Mouse (Mus musculus) forebrain, postnatal 0 days (tissue): ENCODE data around the gene Apoc4. TPM values are rescaled to one million over a fixed set of nuclear protein-coding genes. Genes with fewer than 3 reads are reported as not detected.

Experiments
- ATAC-seq: fragments of 200-750 bp; cut with Nextera tagmentation; 2 replicates; pipeline ENCODE4 v1.8.0; 2017; ENCODE audit warnings: mild to moderate bottlenecking, moderate library complexity
- DNase-seq: peaks from one replicate; pipeline ENCODE4 v3.0.0-alpha.2; 2015
- H3K27ac ChIP-seq: fragments of 300-500 bp; sonication (generic); 2 replicates; pipeline ENCODE4 v1.5.1; 2014; ENCODE audit warnings: low read depth, mild to moderate bottlenecking, antibody characterized with exemption, low read length, moderate library complexity, mixed read lengths
- H3K27me3 ChIP-seq: fragments of 300-500 bp; sonication (generic); 2 replicates; pipeline ENCODE4 v1.6.1; 2014; ENCODE audit warnings: mild to moderate bottlenecking, low read length, mixed read lengths; ENCODE audit not compliant: insufficient read depth
- H3K36me3 ChIP-seq: fragments of 300-500 bp; sonication (generic); 2 replicates; pipeline ENCODE4 v1.6.1; 2014; ENCODE audit warnings: mild to moderate bottlenecking, moderate library complexity; ENCODE audit not compliant: insufficient read depth
- H3K4me1 ChIP-seq: fragments of 300-500 bp; sonication (generic); 2 replicates; pipeline ENCODE4 v1.6.1; 2014; ENCODE audit warnings: antibody characterized with exemption; ENCODE audit not compliant: insufficient read depth
- H3K4me2 ChIP-seq: fragments of 300-500 bp; sonication (generic); 2 replicates; pipeline ENCODE4 v1.6.1; 2014; ENCODE audit warnings: low read depth, mild to moderate bottlenecking, moderate library complexity
- H3K4me3 ChIP-seq: fragments of 300-500 bp; sonication (generic); 2 replicates; pipeline ENCODE4 v1.5.1; 2014; ENCODE audit warnings: low read depth, low read length, mixed read lengths
- H3K9ac ChIP-seq: fragments of 300-500 bp; sonication (generic); 2 replicates; pipeline ENCODE4 v1.6.1; 2014; ENCODE audit warnings: mild to moderate bottlenecking
- H3K9me3 ChIP-seq: fragments of 300-500 bp; sonication (generic); 2 replicates; pipeline ENCODE4 v1.6.1; 2016; ENCODE audit warnings: low read length
- CTCF ChIP-seq: sonication (generic); IDR thresholded peaks from 2 replicates; pipeline ENCODE4 v1.5.1; 2016; ENCODE audit warnings: antibody characterized with exemption, control low read depth, low read depth
- WGBS: fragments of 180-500 bp; shearing (Covaris S2); extraction: QIAGEN DNeasy Blood & Tissue Kit; methylation state at CpG from one replicate; pipeline ENCODE4 v1.1.7; 2014; 5-methylcytosine and 5-hydroxymethylcytosine counted together
- polyA plus RNA-seq: library from polyadenylated mRNA; unstranded; fragments of >200 nt; fragmentation: Nextera tagmentation; extraction: Ambion mirVana; gene quantifications from 2 replicates; pipeline ENCODE4 v1.2.1, GENCODE M21; 2015
- total RNA-seq: library from RNA; depleted of rRNA; stranded (reverse); fragments of >200 nt; gene quantifications from 2 replicates; pipeline ENCODE4 v1.2.3, GENCODE M21; 2014

Apoc4 gene
- total and polyA plus RNA-seq, 2 experiments from 2014 or later = not detected

DNA sequence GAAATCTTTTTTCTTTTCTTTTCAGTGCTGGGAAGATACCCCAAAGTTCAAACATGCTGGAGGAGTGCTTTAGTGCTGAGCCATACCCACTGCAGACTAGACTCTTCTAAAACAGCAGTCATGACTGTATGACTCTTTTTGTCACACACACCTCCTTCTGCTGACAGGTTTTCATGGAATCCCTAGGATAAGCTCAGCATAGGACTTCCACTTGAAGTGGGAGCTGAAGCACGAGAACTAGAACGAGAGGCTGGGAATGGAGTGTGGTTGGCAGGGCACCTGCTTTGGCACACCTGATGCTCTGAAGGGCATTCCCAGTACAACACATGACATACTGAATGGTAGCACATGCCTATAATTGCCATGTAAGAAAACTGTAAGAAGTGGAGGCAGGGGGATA lies 28.7 kb downstream of the Apoc4 start:
- DNase-seq (no peak), ATAC-seq (no peak)
- H3K9ac ChIP-seq = no peak overlapping the region
- H3K4me3 ChIP-seq = no peak overlapping the region
- peaks cover 62% of the 10 kb centered on the region for H3K36me3 ChIP-seq
- no peak for TF ChIP-seq CTCF
- H3K9me3 ChIP-seq = no peaks in the 10 kb centered on the region
- no peaks in the 10 kb centered on the region for H3K27me3 ChIP-seq
- WGBS = 96% methylated on average over 2 of the region's 2 CpGs
- no peak overlapping the region for H3K27ac ChIP-seq
- H3K4me1 ChIP-seq = no peaks in the 10 kb centered on the region
- H3K4me2 ChIP-seq = no peak overlapping the region

DNA sequence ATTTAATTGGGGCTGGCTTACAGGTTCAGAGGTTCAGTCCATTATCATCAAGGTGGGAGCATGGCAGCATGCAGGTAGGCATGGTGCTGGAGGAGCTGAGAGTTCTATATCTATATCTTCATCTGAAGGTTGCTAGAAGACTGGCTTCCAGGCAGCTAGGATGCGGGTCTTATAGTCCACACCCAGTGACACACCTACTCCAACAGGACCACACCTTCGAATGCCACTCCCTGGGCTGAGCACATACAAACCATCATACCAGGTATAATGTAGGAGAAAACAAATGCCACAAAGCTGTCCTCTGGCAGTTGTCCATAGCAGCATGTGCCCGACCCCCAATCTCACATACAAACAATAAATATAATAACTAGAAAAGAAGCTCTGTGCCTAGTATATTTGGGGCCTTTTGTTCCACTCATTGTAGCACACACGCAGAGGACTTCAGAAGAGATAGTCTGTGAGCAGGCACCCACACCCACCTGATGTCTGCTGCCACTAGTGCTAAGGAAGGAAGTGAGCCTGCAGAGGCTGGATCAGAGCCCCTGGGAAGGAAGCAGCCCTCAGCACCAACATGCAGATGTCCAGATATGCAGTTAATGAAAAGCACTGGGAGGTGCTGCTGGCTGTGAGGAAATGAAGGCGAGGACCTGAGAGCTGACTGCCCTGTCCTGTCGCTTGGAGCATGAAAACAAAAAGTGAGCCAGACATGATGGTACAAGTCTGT lies 30.1 kb downstream of the Apoc4 start:
- no peak for TF ChIP-seq CTCF
- H3K27me3 ChIP-seq = no peaks in the 10 kb centered on the region
- WGBS = 93% methylated on average over 6 of the region's 6 CpGs
- no peak overlapping the region for H3K4me2 ChIP-seq
- no peak overlapping the region for H3K9ac ChIP-seq
- H3K36me3 ChIP-seq = peaks cover 70% of the 10 kb centered on the region
- no peak overlapping the region for H3K27ac ChIP-seq
- H3K9me3 ChIP-seq = no peaks in the 10 kb centered on the region
- DNase-seq (no peak), ATAC-seq (no peak)
- no peaks in the 10 kb centered on the region for H3K4me1 ChIP-seq
- no peak overlapping the region for H3K4me3 ChIP-seq

DNA sequence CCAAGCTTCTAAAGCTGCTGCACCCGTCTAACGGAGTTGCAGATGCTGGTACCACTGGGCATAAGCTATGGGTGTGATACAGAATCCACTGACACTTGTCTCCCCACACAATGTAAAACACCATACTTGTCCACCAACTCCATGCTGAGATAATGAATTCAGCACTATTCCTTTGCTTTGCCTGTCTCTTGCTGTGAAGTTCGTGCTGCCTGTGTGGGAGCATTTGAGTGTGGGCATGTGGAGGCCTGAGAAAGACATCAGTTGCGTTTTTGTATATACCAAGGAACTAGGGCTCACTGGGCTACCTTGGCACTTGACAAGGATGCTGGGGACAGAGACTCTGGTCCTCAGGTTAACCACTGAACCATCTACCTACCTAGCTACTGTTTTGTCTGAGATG lies 40.1 kb downstream of the Apoc4 start:
- Histone ChIP-seq H3K9ac (no peak overlapping the region), H3K4me2 (no peak overlapping the region), H3K27ac (no peak overlapping the region), H3K4me1 (no peaks in the 10 kb centered on the region), H3K36me3 (peaks cover 96% of the 10 kb centered on the region), H3K27me3 (no peaks in the 10 kb centered on the region), H3K4me3 (no peak overlapping the region), H3K9me3 (no peaks in the 10 kb centered on the region)
- TF ChIP-seq CTCF = no peak
- DNase-seq (no peak), ATAC-seq (no peak)
- WGBS = 93% methylated on average over 4 of the region's 4 CpGs

DNA sequence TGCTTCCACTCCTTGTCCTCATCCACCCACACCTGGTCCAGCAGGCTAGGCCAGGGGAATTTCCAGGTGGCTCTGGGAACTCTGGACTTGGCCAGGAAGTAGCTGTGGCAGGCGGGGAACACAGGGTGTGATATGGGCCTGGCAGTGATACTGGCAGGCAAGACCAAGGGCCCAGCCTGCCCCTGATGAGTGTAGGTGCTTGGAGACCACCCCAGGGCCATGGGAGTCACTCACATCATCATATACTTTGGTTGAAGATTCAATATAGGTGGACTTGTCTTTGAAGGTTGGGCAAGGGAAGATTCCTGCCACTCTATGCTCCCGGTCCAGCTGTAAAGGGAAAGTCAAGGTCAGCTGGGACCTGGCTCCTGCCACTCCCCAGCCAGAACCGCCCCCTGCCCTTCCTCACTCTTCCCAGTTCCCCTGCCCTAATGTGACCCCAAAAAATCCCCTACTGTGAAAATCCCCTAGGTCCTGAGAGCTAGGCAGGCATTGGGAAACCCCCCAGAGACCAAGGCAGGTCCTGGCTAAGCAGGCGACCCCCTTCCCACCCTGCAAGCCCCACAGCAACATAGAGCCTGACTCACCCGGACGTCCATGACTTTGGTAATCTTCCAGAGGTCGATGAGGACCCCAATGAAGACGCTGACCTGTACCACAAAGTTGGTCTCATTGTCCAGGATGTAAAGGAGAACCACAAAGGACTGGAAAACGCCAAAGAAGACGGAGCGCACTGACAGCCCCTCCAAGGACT lies 46.0 kb downstream of the Apoc4 start:
- DNase-seq (no peak), ATAC-seq (no peak)
- 92% methylated on average over 11 of the region's 11 CpGs for WGBS

DNA sequence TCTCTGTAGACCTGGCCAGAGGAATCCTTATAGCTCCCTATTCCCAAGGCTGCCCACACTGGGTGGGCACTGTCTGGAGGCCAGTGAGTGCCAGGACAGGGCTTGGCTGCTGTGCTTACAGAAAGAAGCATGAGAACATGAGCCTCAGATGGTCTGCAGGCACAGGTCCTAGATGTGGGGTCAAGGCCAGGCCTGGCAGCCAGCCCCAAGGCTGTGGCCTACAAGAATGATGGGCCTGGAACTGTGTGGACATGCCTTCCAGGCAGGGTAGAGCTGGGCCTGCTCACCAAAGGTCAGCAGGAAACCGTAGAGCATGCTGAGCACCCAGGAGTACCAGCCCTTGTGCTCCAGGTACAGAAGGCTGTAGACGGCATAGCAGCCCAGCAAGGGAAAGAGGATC lies 46.7 kb downstream of the Apoc4 start:
- no peak for TF ChIP-seq CTCF
- DNase-seq (no peak), ATAC-seq (no peak)
- H3K27ac ChIP-seq = no peak overlapping the region
- H3K9me3 ChIP-seq = no peaks in the 10 kb centered on the region
- no peak overlapping the region for H3K4me3 ChIP-seq
- peaks cover 72% of the 10 kb centered on the region for H3K36me3 ChIP-seq
- WGBS = 100% methylated on average over 2 of the region's 2 CpGs
- no peaks in the 10 kb centered on the region for H3K4me1 ChIP-seq
- no peak overlapping the region for H3K9ac ChIP-seq
- no peaks in the 10 kb centered on the region for H3K27me3 ChIP-seq
- no peak overlapping the region for H3K4me2 ChIP-seq

More for the DNA sequence above, 46.0 kb downstream of the Apoc4 start:
- no peaks in the 10 kb centered on the region for H3K4me1 ChIP-seq
- H3K9ac ChIP-seq = no peak overlapping the region
- H3K4me3 ChIP-seq = no peak overlapping the region
- no peak overlapping the region for H3K4me2 ChIP-seq
- no peak overlapping the region for H3K27ac ChIP-seq
- peaks cover 77% of the 10 kb centered on the region for H3K36me3 ChIP-seq
- no peaks in the 10 kb centered on the region for H3K9me3 ChIP-seq
- TF ChIP-seq CTCF = no peak
- H3K27me3 ChIP-seq = no peaks in the 10 kb centered on the region

DNA sequence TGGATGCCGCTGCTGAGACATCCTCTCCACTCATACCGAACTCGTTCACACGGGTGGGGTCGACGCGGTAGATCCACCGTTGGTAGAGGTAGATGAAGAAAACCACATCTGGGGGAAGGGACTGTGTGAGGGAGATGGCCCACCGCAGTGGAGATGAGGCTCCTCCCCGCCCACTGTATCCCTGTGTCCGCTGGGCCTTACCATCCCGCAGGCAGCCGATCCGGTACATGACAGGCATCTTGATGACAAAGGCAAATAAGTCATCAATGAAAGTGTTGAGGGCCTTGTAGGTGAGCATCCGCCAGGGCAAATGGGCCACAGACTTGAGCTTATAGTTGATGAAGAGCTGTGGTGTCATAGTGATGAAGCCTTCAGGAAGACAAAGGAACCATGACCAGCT lies 47.4 kb downstream of the Apoc4 start:
- no peak overlapping the region for H3K9ac ChIP-seq
- H3K4me1 ChIP-seq = no peaks in the 10 kb centered on the region
- H3K27me3 ChIP-seq = no peaks in the 10 kb centered on the region
- no peak for TF ChIP-seq CTCF
- DNase-seq (no peak), ATAC-seq (no peak)
- H3K27ac ChIP-seq = no peak overlapping the region
- no peak overlapping the region for H3K4me3 ChIP-seq
- peaks cover 65% of the 10 kb centered on the region for H3K36me3 ChIP-seq
- H3K9me3 ChIP-seq = no peaks in the 10 kb centered on the region
- no peak overlapping the region for H3K4me2 ChIP-seq
- 96% methylated on average over 15 of the region's 15 CpGs for WGBS

DNA sequence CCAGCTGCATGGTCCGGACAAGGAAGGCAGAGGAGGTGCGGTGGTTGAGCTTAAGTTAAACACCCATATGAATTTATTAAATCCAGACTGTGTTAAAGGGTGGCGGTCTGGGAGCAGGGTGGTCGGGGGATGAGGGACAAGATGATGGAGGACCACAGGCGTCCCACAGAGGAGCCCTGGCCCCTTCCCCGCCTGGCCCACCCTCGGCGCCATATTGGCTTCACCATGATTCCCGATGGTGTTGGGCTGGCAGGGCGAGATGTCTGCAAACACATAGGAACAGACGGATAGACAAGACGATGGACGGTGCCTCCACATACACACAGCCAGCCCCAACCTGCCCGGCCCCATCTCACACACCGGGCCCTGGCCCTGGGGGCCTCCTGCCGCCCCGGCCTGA lies 48.1 kb downstream of the Apoc4 start:
- H3K9ac ChIP-seq = no peak overlapping the region
- H3K36me3 ChIP-seq = peaks cover 58% of the 10 kb centered on the region
- H3K4me1 ChIP-seq = no peaks in the 10 kb centered on the region
- no peak overlapping the region for H3K27ac ChIP-seq
- no peaks in the 10 kb centered on the region for H3K9me3 ChIP-seq
- TF ChIP-seq CTCF = no peak
- DNase-seq = no peak
- 90% methylated on average over 17 of the region's 17 CpGs for WGBS
- no peaks in the 10 kb centered on the region for H3K27me3 ChIP-seq
- no peak overlapping the region for H3K4me2 ChIP-seq
- no peak for ATAC-seq
- no peak overlapping the region for H3K4me3 ChIP-seq
